Mouse (Mus musculus) neural tube, embryonic 13.5 days (tissue): ENCODE measurements at regions not wholly inside any gene's neighbourhood (a gene's known extent, or its start where the extent isn't known, plus 50 kb on each side); places are given as distances from the start of the nearest gene placed in this dataset.

ENCODE experiments used
- ATAC-seq: fragments of 200-750 bp; cut with Nextera tagmentation; 2 replicates; pipeline ENCODE4 v1.8.0; 2017; ENCODE audit warnings: low read depth, mild to moderate bottlenecking, moderate TSS enrichment, moderate library complexity
- H3K27ac ChIP-seq: fragments of 300-500 bp; sonication (generic); replicated peaks from 2 replicates; pipeline ENCODE4 v1.5.1; 2015; ENCODE audit warnings: moderate library complexity, mild to moderate bottlenecking, inconsistent platforms
- H3K27me3 ChIP-seq: fragments of 300-500 bp; sonication (generic); 2 replicates; pipeline ENCODE4 v1.6.1; 2015; ENCODE audit warnings: mild to moderate bottlenecking, inconsistent platforms
- H3K36me3 ChIP-seq: fragments of 300-500 bp; sonication (generic); 2 replicates; pipeline ENCODE4 v1.6.1; 2015; ENCODE audit warnings: mild to moderate bottlenecking, inconsistent platforms
- H3K4me1 ChIP-seq: fragments of 300-500 bp; sonication (generic); replicated peaks from 2 replicates; pipeline ENCODE4 v1.6.1; 2015; ENCODE audit warnings: inconsistent platforms
- H3K4me2 ChIP-seq: fragments of 300-500 bp; sonication (generic); 2 replicates; pipeline ENCODE4 v1.6.1; 2015; ENCODE audit warnings: inconsistent platforms, mild to moderate bottlenecking, moderate library complexity
- H3K4me3 ChIP-seq: fragments of 300-500 bp; sonication (generic); 2 replicates; pipeline ENCODE4 v1.5.1; 2015; ENCODE audit warnings: mild to moderate bottlenecking, inconsistent platforms
- H3K9ac ChIP-seq: fragments of 300-500 bp; sonication (generic); 2 replicates; pipeline ENCODE4 v1.6.1; 2015; ENCODE audit warnings: moderate library complexity, mild to moderate bottlenecking, inconsistent platforms
- H3K9me3 ChIP-seq: fragments of 300-500 bp; sonication (generic); 2 replicates; pipeline ENCODE4 v1.6.1; 2016; ENCODE audit warnings: inconsistent platforms
- WGBS: fragments of 180-500 bp; shearing (Covaris S2); methylation state at CpG from one replicate; pipeline ENCODE4 v1.1.7; 2015; 5-methylcytosine and 5-hydroxymethylcytosine counted together

- Histone ChIP-seq H3K36me3 (no peaks in the 10 kb centered on the region), H3K9ac (no peak overlapping the region), H3K4me2 (no peak overlapping the region), H3K4me1 (no peaks in the 10 kb centered on the region), H3K27ac (no peak overlapping the region), H3K4me3 (no peak overlapping the region), H3K27me3 (no peaks in the 10 kb centered on the region), H3K9me3 (no peaks in the 10 kb centered on the region)
- ATAC-seq: no peak
- WGBS: 63% methylated on average over 2 of the region's 2 CpGs
These were observed 363.9 kb upstream of the Slc5a7 start for GRCm38 (mm10) chr17:54662558-54663245.

GRCm38 (mm10) chr17:54656553-54656952 lies 357.7 kb upstream of the Slc5a7 start:
- H3K4me2 ChIP-seq: no peak overlapping the region
- no peak overlapping the region for H3K4me3 ChIP-seq
- H3K27me3 ChIP-seq: no peaks in the 10 kb centered on the region
- no peak overlapping the region for H3K9ac ChIP-seq
- H3K36me3 ChIP-seq: no peaks in the 10 kb centered on the region
- H3K9me3 ChIP-seq: no peaks in the 10 kb centered on the region
- no peak for ATAC-seq
- no peak overlapping the region for H3K27ac ChIP-seq
- no peaks in the 10 kb centered on the region for H3K4me1 ChIP-seq
